Mouse (Mus musculus) kidney, adult 2 months (tissue): Measurements from ENCODE around the gene Slc4a11. TPM values are rescaled to one million over a fixed set of nuclear protein-coding genes. Genes with fewer than 3 reads are reported as not detected.

Source experiments
- DNase-seq: peaks from one replicate; pipeline ENCODE4 v3.0.0; 2021
- H3K27ac ChIP-seq: fragments of 200-500 bp; 2 replicates; pipeline ENCODE4 v1.5.1; 2012; ENCODE audit warnings: low read depth, low read length, control low read depth, inconsistent platforms; ENCODE audit not compliant: insufficient read depth
- H3K27me3 ChIP-seq: fragments of 200-500 bp; replicated peaks from 2 replicates; pipeline ENCODE4 v1.6.1; 2012; ENCODE audit warnings: mild to moderate bottlenecking, moderate library complexity, low read length, inconsistent platforms; ENCODE audit not compliant: control insufficient read depth, insufficient read depth
- H3K36me3 ChIP-seq: fragments of 200-500 bp; 2 replicates; pipeline ENCODE4 v1.6.1; 2012; ENCODE audit warnings: mild to moderate bottlenecking, moderate library complexity, low read length, inconsistent platforms; ENCODE audit not compliant: control insufficient read depth, insufficient read depth
- H3K4me1 ChIP-seq: fragments of 200-500 bp; 2 replicates; pipeline ENCODE4 v1.6.1; 2011; ENCODE audit warnings: low read length; ENCODE audit not compliant: control insufficient read depth, insufficient read depth
- H3K4me3 ChIP-seq: fragments of 200-500 bp; 2 replicates; pipeline ENCODE4 v1.5.1; 2011; ENCODE audit warnings: mild to moderate bottlenecking, low read depth, low read length, control low read depth; ENCODE audit not compliant: insufficient read depth
- CTCF ChIP-seq: fragments of 200-500 bp; conservative IDR thresholded peaks from 2 replicates; pipeline ENCODE4 v1.5.1; 2011; ENCODE audit warnings: low read depth, mild to moderate bottlenecking, control low read depth, low read length, moderate library complexity, mixed read lengths; ENCODE audit not compliant: insufficient read depth, insufficient read length
- POLR2A ChIP-seq: fragments of 200-500 bp; IDR thresholded peaks from one replicate; pipeline ENCODE4 v1.6.1; 2011; ENCODE audit warnings: low read depth, low read length, control low read depth
- WGBS: fragments of 180-500 bp; shearing (Covaris S2); methylation state at CpG from one replicate; pipeline ENCODE4 v1.1.7; 2018; 5-methylcytosine and 5-hydroxymethylcytosine counted together
- polyA plus RNA-seq: library from polyadenylated mRNA; depleted of rRNA; stranded (reverse); fragments of >200 nt; gene quantifications from 2 replicates; pipeline ENCODE4 v1.2.3, GENCODE M21; 2012

Gene Slc4a11
- polyA plus RNA-seq, 1 experiment = 30.6 TPM

DNA sequence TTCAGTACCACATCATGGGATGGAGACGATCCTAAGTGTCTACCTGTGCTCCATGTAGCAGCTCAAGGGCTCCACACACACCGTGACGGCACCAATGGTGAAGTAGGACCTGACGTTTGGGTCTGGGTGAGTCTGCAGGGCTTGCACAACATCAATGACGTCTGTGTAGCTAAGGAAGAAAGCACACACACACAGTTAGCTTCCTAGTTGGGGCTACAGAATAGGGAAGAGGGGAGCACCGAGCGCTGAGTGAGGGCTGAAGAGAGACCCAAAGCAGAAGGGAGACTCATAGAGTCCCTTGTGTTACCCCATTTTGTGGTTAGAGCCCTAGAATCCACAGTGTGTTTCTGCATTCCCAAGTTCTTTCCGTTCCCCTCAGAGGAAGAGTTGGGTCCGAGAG, 33.4 kb upstream of the Slc4a11 start:
- no peak for DNase-seq
- TF ChIP-seq POLR2A (no peak), CTCF (no peak)
- no peak overlapping the region for H3K27ac ChIP-seq
- H3K36me3 ChIP-seq = peaks cover 27% of the 10 kb centered on the region
- WGBS = 83% methylated on average over 9 of the region's 9 CpGs
- H3K4me3 ChIP-seq = no peak overlapping the region
- H3K27me3 ChIP-seq = no peaks in the 10 kb centered on the region
- H3K4me1 ChIP-seq = no peaks in the 10 kb centered on the region

DNA sequence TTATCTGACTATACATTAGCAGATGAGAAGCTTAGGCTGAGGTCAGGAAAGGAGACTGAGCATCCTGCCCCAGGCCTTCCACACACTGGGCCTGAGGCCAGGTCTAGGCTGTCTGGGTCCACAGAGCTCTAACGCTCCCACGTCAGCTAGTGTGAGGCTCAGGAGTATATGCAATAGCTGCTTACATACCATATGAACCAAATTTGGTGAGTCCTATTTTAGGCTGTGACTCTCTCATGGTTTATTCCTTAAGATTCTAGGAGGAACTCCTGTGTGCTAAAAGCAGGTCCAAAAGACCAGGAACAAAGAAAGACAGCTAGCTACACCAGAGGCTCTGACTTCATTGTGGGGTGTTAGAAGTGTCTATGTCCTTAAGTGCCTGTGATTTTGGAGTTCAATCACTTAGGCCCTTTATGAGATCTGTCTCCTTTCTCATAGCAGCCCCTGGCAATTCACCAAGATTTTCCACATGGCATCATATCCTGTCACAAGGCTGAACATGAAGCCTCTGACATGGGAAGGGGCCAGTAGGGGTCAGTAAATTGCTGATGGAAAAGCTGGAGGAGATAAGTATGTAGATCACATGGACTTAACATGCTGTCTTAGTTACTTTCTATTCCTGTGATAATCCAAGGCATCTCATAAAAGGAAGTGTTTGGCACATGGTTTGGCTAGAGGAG, 31.7 kb upstream of the Slc4a11 start:
- WGBS = 89% methylated on average over 2 of the region's 2 CpGs
- Histone ChIP-seq H3K27ac (no peak overlapping the region), H3K27me3 (no peaks in the 10 kb centered on the region), H3K36me3 (peaks cover 27% of the 10 kb centered on the region), H3K4me3 (no peak overlapping the region), H3K4me1 (no peaks in the 10 kb centered on the region)
- DNase-seq = no peak
- TF ChIP-seq POLR2A (no peak), CTCF (no peak)

DNA sequence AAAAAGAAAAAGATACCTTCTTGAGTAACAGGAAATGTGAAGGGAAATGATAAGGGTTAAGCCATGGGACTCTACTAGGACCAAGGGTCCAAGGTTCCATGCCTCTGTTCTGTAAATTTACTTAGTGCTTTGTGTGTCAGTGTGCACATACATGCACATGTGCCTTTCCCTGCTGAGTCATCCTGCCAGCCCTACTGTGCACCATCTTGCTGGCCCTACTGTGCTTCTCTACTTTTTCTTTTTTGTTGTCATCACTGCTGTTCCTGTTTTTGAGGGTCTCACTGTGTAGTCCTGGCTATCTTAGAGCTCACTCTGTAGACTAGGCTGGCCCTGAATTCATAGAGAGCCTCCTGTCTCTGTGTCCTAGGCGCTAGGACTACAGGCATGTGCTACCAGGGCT, 30.4 kb upstream of the Slc4a11 start:
- no peak overlapping the region for H3K4me3 ChIP-seq
- no peak for DNase-seq
- WGBS = 85% methylated on average over 1 of the region's 1 CpGs
- H3K4me1 ChIP-seq = no peaks in the 10 kb centered on the region
- peaks cover 26% of the 10 kb centered on the region for H3K36me3 ChIP-seq
- TF ChIP-seq POLR2A (no peak), CTCF (no peak)
- no peak overlapping the region for H3K27ac ChIP-seq
- H3K27me3 ChIP-seq = no peaks in the 10 kb centered on the region

DNA sequence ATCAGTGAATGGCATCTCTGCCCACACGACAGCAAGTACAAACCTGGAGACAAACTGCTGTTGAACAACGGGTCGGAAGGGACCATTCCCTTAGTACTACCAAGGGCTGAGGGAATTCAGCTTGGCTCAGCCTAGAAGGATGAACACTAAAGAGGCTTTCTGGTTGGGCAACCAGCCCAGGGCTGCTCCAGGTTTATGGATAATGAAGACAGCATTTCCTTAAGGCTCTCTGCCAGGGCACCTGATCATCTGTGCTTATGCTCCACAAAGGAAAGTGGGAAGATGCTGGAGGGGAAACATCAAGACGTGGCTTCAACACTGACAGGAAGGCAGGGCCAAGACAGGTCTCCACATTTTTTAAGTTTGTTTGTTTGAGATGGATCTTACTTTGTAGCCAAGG, 27.1 kb upstream of the Slc4a11 start:
- H3K4me1 ChIP-seq = no peaks in the 10 kb centered on the region
- no peak overlapping the region for H3K27ac ChIP-seq
- peaks cover 8% of the 10 kb centered on the region for H3K36me3 ChIP-seq
- peak; percentile 29 for DNase-seq
- 79% methylated on average over 4 of the region's 4 CpGs for WGBS
- no peak overlapping the region for H3K4me3 ChIP-seq
- no peaks in the 10 kb centered on the region for H3K27me3 ChIP-seq
- TF ChIP-seq POLR2A (no peak), CTCF (no peak)

DNA sequence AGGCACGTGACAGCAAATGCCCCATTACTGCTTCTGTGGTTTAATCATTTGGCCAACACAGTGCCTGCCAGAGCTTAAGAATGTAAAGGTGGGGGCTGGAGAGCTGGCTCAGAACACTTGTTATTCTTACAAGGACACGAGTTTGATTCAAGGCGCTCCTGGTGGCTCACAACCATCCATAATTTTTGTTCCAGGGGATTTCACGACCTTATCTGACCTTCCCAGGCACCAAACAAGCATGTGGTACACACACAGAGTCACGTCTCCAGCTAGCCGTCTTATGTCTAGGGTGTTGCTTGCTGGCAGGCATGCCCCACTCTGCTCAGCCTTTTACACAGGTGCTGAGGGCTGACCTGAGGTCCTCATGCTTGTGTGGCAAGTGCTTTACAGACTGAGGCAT, 20.6 kb upstream of the Slc4a11 start:
- no peak overlapping the region for H3K4me3 ChIP-seq
- H3K27me3 ChIP-seq = no peaks in the 10 kb centered on the region
- H3K36me3 ChIP-seq = peaks cover 2% of the 10 kb centered on the region
- peak overlapping the region; percentile 52; the same call in 1 of the 2 replicates for H3K27ac ChIP-seq
- TF ChIP-seq POLR2A = no peak
- no peak for TF ChIP-seq CTCF
- no peaks in the 10 kb centered on the region for H3K4me1 ChIP-seq
- DNase-seq = peak; percentile 57
- 47% methylated on average over 6 of the region's 6 CpGs for WGBS

DNA sequence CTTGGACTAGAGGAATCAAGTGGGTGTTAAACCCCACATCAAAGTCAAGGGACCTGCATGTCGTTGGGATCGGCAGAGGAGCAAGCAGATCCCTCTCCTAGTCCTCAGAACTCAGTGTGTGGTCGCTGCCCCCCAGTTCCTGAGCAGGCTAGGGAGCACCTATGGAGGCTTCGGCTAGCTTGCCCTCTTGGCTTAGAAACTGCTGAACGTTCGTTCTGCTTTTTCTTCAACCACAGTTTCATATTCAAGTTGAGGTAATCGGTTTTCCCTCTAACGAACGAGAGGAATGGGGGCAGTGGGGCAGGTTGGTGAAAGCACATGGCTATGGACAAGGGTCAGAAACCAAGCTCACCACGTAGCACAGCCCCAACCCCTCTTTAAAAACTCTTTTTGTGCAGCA, 9.7 kb upstream of the Slc4a11 start:
- no peak overlapping the region for H3K27ac ChIP-seq
- H3K4me1 ChIP-seq = no peaks in the 10 kb centered on the region; the same call in 1 of the 2 replicates
- H3K27me3 ChIP-seq = no peaks in the 10 kb centered on the region
- DNase-seq = no peak
- no peak overlapping the region for H3K4me3 ChIP-seq
- H3K36me3 ChIP-seq = peaks cover 7% of the 10 kb centered on the region
- 50% methylated on average over 10 of the region's 10 CpGs for WGBS
- no peak for TF ChIP-seq CTCF
- TF ChIP-seq POLR2A = no peak

DNA sequence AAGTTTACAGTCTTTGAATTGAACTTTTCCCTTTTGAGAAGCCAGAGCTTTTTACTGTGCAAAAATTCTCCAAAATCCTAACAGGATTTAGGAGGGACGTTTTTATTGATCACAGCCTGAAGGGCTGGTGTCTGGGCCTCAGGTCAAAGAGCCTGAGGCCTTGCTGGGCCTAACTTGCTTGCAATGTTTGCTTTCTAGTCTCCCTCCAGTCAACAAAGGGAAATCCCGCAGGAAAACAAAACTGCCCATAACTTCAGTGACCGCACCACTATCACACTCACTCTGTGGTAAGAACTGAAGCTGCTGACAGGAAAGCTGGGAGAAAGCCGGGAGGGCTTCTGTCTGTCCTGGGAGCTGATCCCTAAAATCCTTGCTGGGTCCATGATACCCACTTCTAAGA, 9.3 kb upstream of the Slc4a11 start:
- no peaks in the 10 kb centered on the region for H3K27me3 ChIP-seq
- no peak overlapping the region for H3K27ac ChIP-seq
- TF ChIP-seq POLR2A = no peak
- no peak for TF ChIP-seq CTCF
- 74% methylated on average over 4 of the region's 4 CpGs for WGBS
- H3K36me3 ChIP-seq = peaks cover 5% of the 10 kb centered on the region
- H3K4me3 ChIP-seq = no peak overlapping the region
- DNase-seq = no peak
- H3K4me1 ChIP-seq = no peaks in the 10 kb centered on the region; the same call in 1 of the 2 replicates
